Mouse (Mus musculus) forebrain, embryonic 10.5 days (tissue): Measurements from ENCODE around the gene Mtnr1a. TPM values are rescaled to one million over a fixed set of nuclear protein-coding genes. Genes with fewer than 3 reads are reported as not detected.
"Not testable (repeated sequence)": the region's sequence is repeated elsewhere in the genome, so short reads cannot be mapped to it uniquely, and the experiment has no call there.

Experiments
- DNase-seq: peaks from one replicate; pipeline ENCODE4 v3.0.0-alpha.2; 2017; ENCODE audit warnings: low spot score; ENCODE audit errors: extremely low spot score
- H3K27ac ChIP-seq: fragments of 300-500 bp; sonication (generic); 2 replicates; pipeline ENCODE4 v1.5.1; 2016; ENCODE audit warnings: mild to moderate bottlenecking
- H3K27me3 ChIP-seq: fragments of 300-500 bp; sonication (generic); 2 replicates; pipeline ENCODE4 v1.6.1; 2016; ENCODE audit warnings: mild to moderate bottlenecking; ENCODE audit not compliant: poor library complexity, severe bottlenecking
- H3K36me3 ChIP-seq: fragments of 300-500 bp; sonication (generic); replicated peaks from 2 replicates; pipeline ENCODE4 v1.6.1; 2016; ENCODE audit warnings: mild to moderate bottlenecking, moderate library complexity
- H3K4me1 ChIP-seq: fragments of 300-500 bp; sonication (generic); 2 replicates; pipeline ENCODE4 v1.6.1; 2016
- H3K4me3 ChIP-seq: fragments of 300-500 bp; sonication (generic); 2 replicates; pipeline ENCODE4 v1.5.1; 2016; ENCODE audit warnings: mild to moderate bottlenecking, moderate library complexity
- H3K9me3 ChIP-seq: fragments of 300-500 bp; sonication (generic); 2 replicates; pipeline ENCODE4 v1.6.1; 2016; ENCODE audit warnings: mild to moderate bottlenecking, moderate library complexity
- WGBS: fragments of 180-500 bp; shearing (Covaris S2); methylation state at CpG from one replicate; pipeline ENCODE4 v1.1.7; 2016; 5-methylcytosine and 5-hydroxymethylcytosine counted together
- polyA plus RNA-seq: library from polyadenylated mRNA; unstranded; fragments of >200 nt; fragmentation: Nextera tagmentation; extraction: Ambion mirVana; gene quantifications from 2 replicates; pipeline ENCODE4 v1.2.1, GENCODE M21; 2016

Mtnr1a gene
- polyA plus RNA-seq, 1 experiment from 2014 or later = 0.09 TPM

GRCm38 (mm10) chr8:45060083-45060482, 8.9 kb upstream of the Mtnr1a start:
- no peak overlapping the region for H3K27ac ChIP-seq
- peaks cover 19% of the 10 kb centered on the region for H3K36me3 ChIP-seq
- 89% methylated on average over 2 of the region's 2 CpGs for WGBS
- H3K27me3 ChIP-seq = no peaks in the 10 kb centered on the region
- H3K9me3 ChIP-seq = peaks cover 5% of the 10 kb centered on the region; the same call in 1 of the 2 replicates
- DNase-seq = no peak
- H3K4me1 ChIP-seq = peaks cover 19% of the 10 kb centered on the region
- no peak overlapping the region for H3K4me3 ChIP-seq

GRCm38 (mm10) chr8:45062311-45062710, 6.6 kb upstream of the Mtnr1a start:
- peaks cover 21% of the 10 kb centered on the region for H3K4me1 ChIP-seq
- H3K4me3 ChIP-seq = no peak overlapping the region
- H3K9me3 ChIP-seq = no peaks in the 10 kb centered on the region
- H3K36me3 ChIP-seq = peaks cover 10% of the 10 kb centered on the region; the same call in 1 of the 2 replicates
- no peak overlapping the region for H3K27ac ChIP-seq
- no peak for DNase-seq
- H3K27me3 ChIP-seq = no peaks in the 10 kb centered on the region
- 93% methylated on average over 11 of the region's 11 CpGs for WGBS

- no peaks in the 10 kb centered on the region for H3K9me3 ChIP-seq
- H3K4me1 ChIP-seq = peaks cover 21% of the 10 kb centered on the region
- H3K36me3 ChIP-seq = peaks cover 5% of the 10 kb centered on the region; the same call in 1 of the 2 replicates
- no peak overlapping the region for H3K4me3 ChIP-seq
- no peak for DNase-seq
- H3K27me3 ChIP-seq = no peaks in the 10 kb centered on the region
- WGBS = 83% methylated on average over 25 of the region's 25 CpGs
- H3K27ac ChIP-seq = peak overlapping the region; percentile 81
Measured at GRCm38 (mm10) chr8:45062982-45063924, 5.7 kb upstream of the Mtnr1a start.

GRCm38 (mm10) chr8:45064197-45064869, 4.6 kb upstream of the Mtnr1a start:
- peak; percentile 51 for DNase-seq
- H3K36me3 ChIP-seq = no peaks in the 10 kb centered on the region; the same call in 1 of the 2 replicates
- H3K27me3 ChIP-seq = peaks cover 3% of the 10 kb centered on the region
- H3K4me1 ChIP-seq = peaks cover 27% of the 10 kb centered on the region
- WGBS = 31% methylated on average over 8 of the region's 8 CpGs
- no peak overlapping the region; the same call in 1 of the 2 replicates for H3K4me3 ChIP-seq
- peak overlapping the region; percentile 81 for H3K27ac ChIP-seq
- H3K9me3 ChIP-seq = no peaks in the 10 kb centered on the region

GRCm38 (mm10) chr8:45065391-45065790, 3.5 kb upstream of the Mtnr1a start:
- Histone ChIP-seq H3K27ac (0 out of 2 replicates have a peak overlapping the region, but pooled peaks have one; percentile 81), H3K4me1 (peaks cover 27% of the 10 kb centered on the region), H3K27me3 (peaks cover 14% of the 10 kb centered on the region)
- WGBS = 100% methylated on average over 1 of the region's 1 CpGs
- H3K4me3 ChIP-seq, H3K36me3 ChIP-seq, DNase-seq, H3K9me3 ChIP-seq: not testable (repeated sequence)

GRCm38 (mm10) chr8:45070949-45071348, 2.0 kb downstream of the Mtnr1a start:
- H3K27ac ChIP-seq = no peak overlapping the region
- no peak for DNase-seq
- no peak overlapping the region for H3K4me3 ChIP-seq

GRCm38 (mm10) chr8:45080850-45081249, 11.9 kb downstream of the Mtnr1a start:
- no peaks in the 10 kb centered on the region for H3K27me3 ChIP-seq
- no peak overlapping the region for H3K4me3 ChIP-seq
- DNase-seq = no peak
- H3K9me3 ChIP-seq = no peaks in the 10 kb centered on the region
- WGBS = 95% methylated on average over 3 of the region's 3 CpGs
- no peaks in the 10 kb centered on the region for H3K36me3 ChIP-seq
- no peaks in the 10 kb centered on the region for H3K4me1 ChIP-seq
- no peak overlapping the region for H3K27ac ChIP-seq

More at GRCm38 (mm10) chr8:45070949-45071348, 2.0 kb downstream of the Mtnr1a start:
- 93% methylated on average over 8 of the region's 8 CpGs for WGBS
- Histone ChIP-seq H3K9me3 (no peaks in the 10 kb centered on the region), H3K36me3 (no peaks in the 10 kb centered on the region), H3K27me3 (peaks cover 15% of the 10 kb centered on the region), H3K4me1 (peaks cover 6% of the 10 kb centered on the region)

- Histone ChIP-seq H3K27ac (no peak overlapping the region), H3K27me3 (no peaks in the 10 kb centered on the region), H3K4me1 (no peaks in the 10 kb centered on the region), H3K4me3 (no peak overlapping the region), H3K36me3 (no peaks in the 10 kb centered on the region), H3K9me3 (no peaks in the 10 kb centered on the region)
- 85% methylated on average over 3 of the region's 3 CpGs for whole genome bisulfite sequencing
- no peak for DNase-seq
Measured at GRCm38 (mm10) chr8:45093599-45093998, 24.7 kb downstream of the Mtnr1a start.

GRCm38 (mm10) chr8:45109371-45110063, 40.6 kb downstream of the Mtnr1a start:
- Histone ChIP-seq H3K27ac (no peak overlapping the region), H3K27me3 (peaks cover 44% of the 10 kb centered on the region), H3K9me3 (no peaks in the 10 kb centered on the region), H3K36me3 (no peaks in the 10 kb centered on the region), H3K4me3 (peak overlapping the region; percentile 40), H3K4me1 (peaks cover 22% of the 10 kb centered on the region)
- DNase-seq = no peak
- WGBS = 24% methylated on average over 13 of the region's 13 CpGs

- Histone ChIP-seq H3K9me3 (no peaks in the 10 kb centered on the region), H3K4me1 (peaks cover 22% of the 10 kb centered on the region), H3K36me3 (no peaks in the 10 kb centered on the region), H3K27me3 (peaks cover 44% of the 10 kb centered on the region), H3K4me3 (peak overlapping the region; percentile 40), H3K27ac (no peak overlapping the region)
- no peak for DNase-seq
- WGBS = 14% methylated on average over 16 of the region's 16 CpGs
Measured at GRCm38 (mm10) chr8:45110064-45110812, 41.3 kb downstream of the Mtnr1a start.

GRCm38 (mm10) chr8:45110813-45111104, 41.8 kb downstream of the Mtnr1a start:
- no peak for DNase-seq
- H3K4me3 ChIP-seq = peak overlapping the region; percentile 40; the same call in 1 of the 2 replicates
- 51% methylated on average over 5 of the region's 5 CpGs for WGBS
- no peak overlapping the region for H3K27ac ChIP-seq
- no peaks in the 10 kb centered on the region for H3K36me3 ChIP-seq
- peaks cover 22% of the 10 kb centered on the region for H3K4me1 ChIP-seq
- H3K27me3 ChIP-seq = peaks cover 44% of the 10 kb centered on the region
- H3K9me3 ChIP-seq = no peaks in the 10 kb centered on the region

GRCm38 (mm10) chr8:45111820-45112219, 42.9 kb downstream of the Mtnr1a start:
- Histone ChIP-seq H3K27ac (no peak overlapping the region), H3K4me3 (no peak overlapping the region), H3K36me3 (no peaks in the 10 kb centered on the region), H3K9me3 (no peaks in the 10 kb centered on the region), H3K27me3 (peaks cover 44% of the 10 kb centered on the region), H3K4me1 (peaks cover 22% of the 10 kb centered on the region)
- no peak for DNase-seq
- WGBS = 86% methylated on average over 5 of the region's 5 CpGs
